Mouse (Mus musculus) E14TG2a.4 (cell line): Measurements from ENCODE around the gene Nol4l.

ENCODE experiments used
- CTCF ChIP-seq: conservative IDR thresholded peaks from 2 replicates; pipeline ENCODE4 v1.5.1; 2014; ENCODE audit warnings: low read length
- POU5F1 ChIP-seq: IDR thresholded peaks from 2 replicates; pipeline ENCODE4 v1.6.1; 2014; ENCODE audit warnings: low read length, borderline replicate concordance

DNA sequence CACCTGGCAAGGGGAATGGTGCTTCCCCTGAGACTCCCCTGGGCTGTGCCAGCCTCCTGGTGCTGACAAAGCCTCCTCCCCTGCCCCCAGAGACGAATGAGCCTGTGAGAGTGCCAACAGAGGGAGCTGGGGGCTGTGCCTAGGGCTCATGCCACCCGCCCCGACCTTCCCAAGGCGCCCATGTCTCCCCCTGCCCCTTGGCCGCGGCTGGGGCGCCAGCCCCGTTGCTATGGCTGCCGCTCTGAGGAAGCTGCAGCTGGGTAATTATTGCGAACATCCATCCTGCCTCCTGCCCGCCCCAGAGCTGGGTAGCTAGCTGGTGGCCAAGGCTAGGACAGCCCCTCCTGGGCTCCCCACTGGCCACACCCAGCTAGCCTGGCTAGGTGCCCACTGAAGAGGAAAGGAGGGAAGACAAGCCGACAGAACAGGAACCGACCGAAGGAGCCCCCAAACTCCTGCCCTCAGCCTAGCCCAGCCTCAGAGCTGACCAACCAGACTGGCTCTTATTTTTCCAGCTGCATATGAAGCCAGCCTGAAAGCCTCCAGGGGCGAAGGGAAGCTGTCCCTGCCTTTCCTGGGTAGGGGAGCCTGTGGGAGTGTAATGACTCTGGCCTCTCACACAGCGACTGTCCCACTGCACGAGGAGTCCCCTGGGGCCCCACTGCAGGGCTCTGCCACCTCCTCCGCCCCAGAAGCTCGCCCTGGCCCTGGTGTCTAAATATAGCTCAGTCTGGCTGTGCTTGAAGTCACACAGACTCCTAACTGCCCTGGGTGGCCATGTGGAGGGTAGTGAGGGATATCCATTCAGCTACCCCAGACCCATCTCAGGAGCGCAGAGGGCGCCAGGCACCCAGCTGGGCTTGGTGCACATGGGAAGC, 31.1 kb upstream of the Nol4l start:
- no peak for TF ChIP-seq CTCF
- TF ChIP-seq POU5F1 = no peak
